Comparison of ENCODE assay signal across 8 mouse cellular contexts in the genomic region with DNA sequence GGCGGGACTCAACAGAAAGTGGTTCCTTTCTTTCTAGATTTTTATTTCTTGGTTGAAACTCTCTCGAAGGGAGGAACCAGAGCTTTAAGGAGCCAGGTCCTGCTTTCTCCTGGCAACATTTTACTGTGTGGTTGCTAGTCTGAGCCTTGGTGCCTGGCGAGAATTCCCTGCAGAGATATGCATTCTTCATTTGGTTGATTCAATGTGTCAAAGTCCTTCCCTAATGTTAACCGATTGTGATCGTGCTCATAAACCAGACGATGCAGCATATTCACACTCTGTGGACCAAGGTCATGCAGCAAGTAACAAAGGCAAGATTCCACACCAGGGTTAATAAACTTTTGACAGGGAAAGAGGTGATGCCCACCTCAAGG. TPM values are rescaled to one million over a fixed set of nuclear protein-coding genes. Genes with fewer than 3 reads are reported as not detected.
DNase-seq lines count a peak whose midpoint lies in the region; ATAC-seq and TF ChIP-seq lines count a peak whose summit lies in the region.

No protein-coding gene starts in this region.

- no peak for DNase-seq in heart, postnatal 14 days
- no peak for DNase-seq in hindbrain, embryonic 10.5 days (ENCODE audit: low spot score)
- DNase-seq in thymus, postnatal 14 days, result no peak
- no peak for DNase-seq in cerebellum, postnatal 36 days
- no peak for DNase-seq in right cerebral cortex, postnatal 25 days

- peak overlapping the region; percentile 55 for H3K4me3 ChIP-seq in heart, embryonic 11.5 days (ENCODE audit: low read depth, low read length)
- H3K4me3 ChIP-seq in E14TG2a.4 (replicated peaks; ENCODE audit: low read length), result peak overlapping the region; percentile 78
- peak overlapping the region; percentile 63 for H3K4me3 ChIP-seq in hindbrain, embryonic 10.5 days

- H3K27me3 ChIP-seq in heart, embryonic 11.5 days (ENCODE audit: control insufficient read depth, insufficient read depth, low read length), result peaks cover 19% of the 10 kb centered on the region
- peaks cover 27% of the 10 kb centered on the region for H3K27me3 ChIP-seq in E14TG2a.4 (ENCODE audit: insufficient read depth, low read length)
- H3K27me3 ChIP-seq in hindbrain, embryonic 10.5 days (ENCODE audit: insufficient read depth, poor library complexity, severe bottlenecking), result peaks cover 16% of the 10 kb centered on the region

- ATAC-seq in heart, embryonic 11.5 days (replicated peaks; ENCODE audit: insufficient number of reproducible peaks, low FRiP score, low TSS enrichment), result no peak
- 0 out of 2 replicates have a peak, but pooled peaks have one; percentile 5 for ATAC-seq in megakaryocyte-erythroid progenitor cell, adult 5-6 weeks (replicated peaks; ENCODE audit: low FRiP score, low TSS enrichment, poor library complexity, severe bottlenecking)

- H3K9me3 ChIP-seq in heart, embryonic 11.5 days (replicated peaks; ENCODE audit: control insufficient read depth, low read length), result no peaks in the 10 kb centered on the region
- no peaks in the 10 kb centered on the region for H3K9me3 ChIP-seq in E14TG2a.4 (ENCODE audit: low read length)
- H3K9me3 ChIP-seq in hindbrain, embryonic 10.5 days, result no peaks in the 10 kb centered on the region

- H3K9ac ChIP-seq in heart, embryonic 11.5 days (ENCODE audit: low read depth, low read length), result peak overlapping the region; percentile 66; the same call in 1 of the 2 replicates

- H3K27ac ChIP-seq in heart, embryonic 11.5 days (ENCODE audit: low read depth, low read length), result no peak overlapping the region
- peak overlapping the region; percentile 90 for H3K27ac ChIP-seq in hindbrain, embryonic 10.5 days

- TF ChIP-seq CTCF in E14TG2a.4 (conservative IDR thresholded peaks at IDR 0.05; ENCODE audit: low read length), result no peak

- WGBS in heart, embryonic 11.5 days (ENCODE audit: insufficient replicate concordance), result 16% methylated on average over 6 of the region's 6 CpGs
- WGBS in hindbrain, embryonic 10.5 days, result 11% methylated on average over 6 of the region's 6 CpGs

- peaks cover 8% of the 10 kb centered on the region; the same call in 1 of the 2 replicates for H3K4me1 ChIP-seq in heart, embryonic 11.5 days (ENCODE audit: control insufficient read depth, insufficient read depth, low read length)
- H3K4me1 ChIP-seq in E14TG2a.4 (replicated peaks; ENCODE audit: low read depth, low read length), result peaks cover 30% of the 10 kb centered on the region
- peaks cover 69% of the 10 kb centered on the region for H3K4me1 ChIP-seq in hindbrain, embryonic 10.5 days (replicated peaks)

- no peaks in the 10 kb centered on the region for H3K36me3 ChIP-seq in heart, embryonic 11.5 days (ENCODE audit: control insufficient read depth, insufficient read depth, low read length)
- H3K36me3 ChIP-seq in E14TG2a.4 (ENCODE audit: insufficient read depth, low read length), result no peaks in the 10 kb centered on the region
- no peaks in the 10 kb centered on the region for H3K36me3 ChIP-seq in hindbrain, embryonic 10.5 days

- peak overlapping the region; percentile 88 for H3K4me2 ChIP-seq in heart, embryonic 11.5 days

- intact Hi-C loops in heart, postnatal 14 days (cut with DNase I), result no loop called here

RNA-seq across cellular contexts. Expression of a gene that starts 0.2 kb away (rescaled TPM):
- 15.5 and 17.7 TPM in 2 replicates for polyA plus RNA-seq in heart, embryonic 11.5 days (2014; fragmentation: Nextera tagmentation; extraction: Ambion mirVana)
- total RNA-seq in heart, postnatal 14 days (2021), result 10 to 100 TPM in 1 of 2 experiments, 1 to 10 TPM in 1; 9.7 to 12.8 TPM
- polyA plus RNA-seq in hindbrain, embryonic 10.5 days (2016; fragmentation: Nextera tagmentation; extraction: Ambion mirVana), result 42.9 and 60.0 TPM in 2 replicates
- total RNA-seq in megakaryocyte-erythroid progenitor cell, adult 5-6 weeks (2014; fragmentation: Nextera tagmentation), result not detected in 2 replicates
- not detected in 2 replicates for total RNA-seq in megakaryocyte-erythroid progenitor cell, adult 5-6 weeks (2017)

RNA-seq across cellular contexts. Expression of a gene that starts 28.4 kb away (rescaled TPM):
- polyA plus RNA-seq in heart, embryonic 11.5 days (2014; fragmentation: Nextera tagmentation; extraction: Ambion mirVana), result 13.0 and 13.6 TPM in 2 replicates
- total RNA-seq in heart, postnatal 14 days (2021), result 10 to 100 TPM; 10.3 to 12.5 TPM
- 13.8 and 17.4 TPM in 2 replicates for polyA plus RNA-seq in hindbrain, embryonic 10.5 days (2016; fragmentation: Nextera tagmentation; extraction: Ambion mirVana)
- total RNA-seq in megakaryocyte-erythroid progenitor cell, adult 5-6 weeks (2014; fragmentation: Nextera tagmentation), result 3.1 and 4.2 TPM in 2 replicates
- 3.2 and 5.3 TPM in 2 replicates for total RNA-seq in megakaryocyte-erythroid progenitor cell, adult 5-6 weeks (2017)

RNA-seq across cellular contexts. Expression of a gene that starts 30.6 kb away (rescaled TPM):
- 23.5 and 34.3 TPM in 2 replicates for polyA plus RNA-seq in heart, embryonic 11.5 days (2014; fragmentation: Nextera tagmentation; extraction: Ambion mirVana)
- 10 to 100 TPM; 11.8 to 11.9 TPM for total RNA-seq in heart, postnatal 14 days (2021)
- 9.3 and 12.4 TPM in 2 replicates for polyA plus RNA-seq in hindbrain, embryonic 10.5 days (2016; fragmentation: Nextera tagmentation; extraction: Ambion mirVana)
- total RNA-seq in megakaryocyte-erythroid progenitor cell, adult 5-6 weeks (2014; fragmentation: Nextera tagmentation), result 2.9 and 6.3 TPM in 2 replicates
- 1.5 and 2.1 TPM in 2 replicates for total RNA-seq in megakaryocyte-erythroid progenitor cell, adult 5-6 weeks (2017)

Comparison
In these comparisons a context has a peak if more than half of its experiments do, and no peak if none do; other contexts are left out.
1. RNA of a gene that starts 0.2 kb away (total RNA-seq): 9.7 to 12.8 TPM in heart, postnatal 14 days; not detected in megakaryocyte-erythroid progenitor cell, adult 5-6 weeks; every median in the first group is over 10 times any median in the second.
2. Peak in every context shown above with its lines, with median percentiles within 50 percentile points of each other: H3K4me3 ChIP-seq.